Mouse (Mus musculus): Measurements from ENCODE around the gene Vgll4.

GRCm38 (mm10) chr6:114939666-114940065, 30.1 kb downstream of the Vgll4 start:
- no peak for TF ChIP-seq GATA1 (IDR thresholded peaks at IDR 0.05; ENCODE audit: low read length)
- no peak for TF ChIP-seq TAL1 (IDR thresholded peaks at IDR 0.05; ENCODE audit: low read length)

Data from erythroblast, embryonic 14.5 days (primary cell).